Mouse (Mus musculus) CH12.LX (cell line): ENCODE measurements at regions not wholly inside any gene's neighbourhood (a gene's known extent, or its start where the extent isn't known, plus 50 kb on each side); places are given as distances from the start of the nearest gene placed in this dataset.

ENCODE experiments used
- DNase-seq: peaks from one replicate; pipeline ENCODE4 v3.0.0-alpha.2; 2013; ENCODE audit errors: extremely low read depth
- H3K27ac ChIP-seq: 2 replicates; pipeline ENCODE4 v1.5.1; 2012; ENCODE audit warnings: low read depth, mild to moderate bottlenecking, control low read depth, moderate library complexity; ENCODE audit not compliant: insufficient read depth
- H3K27me3 ChIP-seq: replicated peaks from 2 replicates; pipeline ENCODE3; 2012; ENCODE audit warnings: inconsistent platforms
- H3K36me3 ChIP-seq, 2 experiments: replicated peaks in 1 of 2; 2 replicates each; pipeline versions ENCODE3 to v1.6.1; 2012; ENCODE audit warnings: inconsistent platforms in 1 of 2, low read length in 1 of 2, mild to moderate bottlenecking in 1 of 2, mixed read lengths in 1 of 2, moderate library complexity in 1 of 2; ENCODE audit not compliant: control insufficient read depth in 1 of 2, insufficient read depth in 1 of 2
- H3K4me1 ChIP-seq, 2 experiments: 2 replicates each; pipeline ENCODE4 v1.6.1; 2012; ENCODE audit warnings: inconsistent platforms in 1 of 2, moderate library complexity in 1 of 2; ENCODE audit not compliant: insufficient read depth in 2 of 2, control insufficient read depth in 1 of 2
- H3K4me2 ChIP-seq: 2 replicates; pipeline ENCODE4 v1.6.1; 2012; ENCODE audit warnings: low read depth, mild to moderate bottlenecking, control low read depth; ENCODE audit not compliant: poor library complexity, insufficient read depth, severe bottlenecking
- H3K4me3 ChIP-seq, 3 experiments: fragments of 150-350 bp in 1 of 3; sonication (generic) in 1 of 3; replicated peaks in 1 of 3; 2 replicates each; pipeline versions ENCODE3 to v1.5.1; 2011 to 2012; ENCODE audit warnings: low read depth in 2 of 3, low read length in 2 of 3, mild to moderate bottlenecking in 2 of 3, moderate library complexity in 2 of 3, control low read depth in 1 of 3, improper control_type of control experiment in 1 of 3, inconsistent platforms in 1 of 3, mixed read lengths in 1 of 3; ENCODE audit not compliant: poor library complexity in 1 of 3
- H3K79me2 ChIP-seq: replicated peaks from 2 replicates; pipeline ENCODE4 v1.6.1; 2012; ENCODE audit warnings: mild to moderate bottlenecking, moderate library complexity; ENCODE audit not compliant: control insufficient read depth, poor library complexity, insufficient read depth, severe bottlenecking; ENCODE audit errors: extremely low read depth
- H3K9ac ChIP-seq: 2 replicates; pipeline ENCODE4 v1.6.1; 2012; ENCODE audit warnings: low read depth, mild to moderate bottlenecking, control low read depth, moderate library complexity; ENCODE audit not compliant: insufficient read depth
- H3K9me3 ChIP-seq: replicated peaks from 2 replicates; pipeline ENCODE3; 2012; ENCODE audit warnings: low read length, inconsistent platforms, mixed read lengths
- BHLHE40 ChIP-seq: IDR thresholded peaks from 2 replicates; pipeline ENCODE4 v1.6.1; 2011; ENCODE audit warnings: mild to moderate bottlenecking, low read depth, low read length, improper control_type of control experiment
- CHD2 ChIP-seq: IDR thresholded peaks from 2 replicates; pipeline ENCODE4 v1.6.1; 2011; ENCODE audit warnings: low read length, improper control_type of control experiment
- CTCF ChIP-seq, 2 experiments: IDR thresholded peaks in 1 of 2; conservative IDR thresholded peaks in 1 of 2; 2 replicates each; pipeline ENCODE4 v1.5.1; 2011 to 2012; ENCODE audit warnings: low read depth in 2 of 2, low read length in 2 of 2, improper control_type of control experiment in 1 of 2, inconsistent platforms in 1 of 2, mild to moderate bottlenecking in 1 of 2, moderate library complexity in 1 of 2
- ELF1 ChIP-seq: IDR thresholded peaks from 2 replicates; pipeline ENCODE4 v1.6.1; 2014; ENCODE audit warnings: low read depth, mild to moderate bottlenecking, inconsistent platforms, low read length, improper control_type of control experiment
- EP300 ChIP-seq: IDR thresholded peaks from 2 replicates; pipeline ENCODE4 v1.6.1; 2011; ENCODE audit warnings: low read length, improper control_type of control experiment
- ETS1 ChIP-seq: conservative IDR thresholded peaks from 2 replicates; pipeline ENCODE4 v1.6.1; 2012; ENCODE audit warnings: low read depth, mild to moderate bottlenecking, inconsistent platforms, low read length, improper control_type of control experiment, moderate library complexity
- GABPA ChIP-seq: IDR thresholded peaks from 2 replicates; pipeline ENCODE4 v1.6.1; 2012; ENCODE audit warnings: low read depth, low read length, improper control_type of control experiment, inconsistent platforms; ENCODE audit not compliant: insufficient replicate concordance
- HCFC1 ChIP-seq: IDR thresholded peaks from 2 replicates; pipeline ENCODE4 v1.6.1; 2012; ENCODE audit warnings: low read depth, mild to moderate bottlenecking, inconsistent platforms, low read length, improper control_type of control experiment
- IRF4 ChIP-seq: IDR thresholded peaks from 2 replicates; pipeline ENCODE4 v1.6.1; 2014; ENCODE audit warnings: low read depth, mild to moderate bottlenecking, inconsistent platforms, low read length, improper control_type of control experiment
- JUN ChIP-seq: IDR thresholded peaks from 2 replicates; pipeline ENCODE4 v1.6.1; 2011; ENCODE audit warnings: low read depth, mild to moderate bottlenecking, low read length, improper control_type of control experiment, moderate library complexity; ENCODE audit not compliant: insufficient read depth
- JUND ChIP-seq: conservative IDR thresholded peaks from 2 replicates; pipeline ENCODE4 v1.6.1; 2011; ENCODE audit warnings: low read depth, low read length, improper control_type of control experiment
- KAT2A ChIP-seq: IDR thresholded peaks from 2 replicates; pipeline ENCODE4 v1.6.1; 2012; ENCODE audit warnings: low read length, improper control_type of control experiment, inconsistent platforms; ENCODE audit not compliant: insufficient replicate concordance
- MAFK ChIP-seq: IDR thresholded peaks from 2 replicates; pipeline ENCODE4 v1.6.1; 2011; ENCODE audit warnings: low read length, improper control_type of control experiment; ENCODE audit not compliant: insufficient replicate concordance
- MAX ChIP-seq: IDR thresholded peaks from 2 replicates; pipeline ENCODE4 v1.6.1; 2011; ENCODE audit warnings: low read length, improper control_type of control experiment
- MAZ ChIP-seq: IDR thresholded peaks from 2 replicates; pipeline ENCODE4 v1.6.1; 2012; ENCODE audit warnings: low read depth, mild to moderate bottlenecking, inconsistent platforms, low read length, improper control_type of control experiment, moderate library complexity
- MXI1 ChIP-seq: IDR thresholded peaks from 2 replicates; pipeline ENCODE4 v1.6.1; 2011; ENCODE audit warnings: mild to moderate bottlenecking, low read depth, low read length, improper control_type of control experiment
- MYC ChIP-seq: IDR thresholded peaks from 2 replicates; pipeline ENCODE4 v1.6.1; 2011; ENCODE audit warnings: low read depth, mild to moderate bottlenecking, improper control_type of control experiment, low read length
- NELFE ChIP-seq: IDR thresholded peaks from 2 replicates; pipeline ENCODE4 v1.6.1; 2011; ENCODE audit warnings: low read depth, low read length, improper control_type of control experiment
- NRF1 ChIP-seq: IDR thresholded peaks from 2 replicates; pipeline ENCODE4 v1.6.1; 2014; ENCODE audit warnings: low read depth, mild to moderate bottlenecking, inconsistent platforms, low read length, improper control_type of control experiment, moderate library complexity
- PAX5 ChIP-seq: IDR thresholded peaks from 2 replicates; pipeline ENCODE4 v1.6.1; 2012; ENCODE audit warnings: low read length, inconsistent platforms, mixed read lengths
- POLR2A ChIP-seq: IDR thresholded peaks from 2 replicates; pipeline ENCODE4 v1.6.1; 2011; ENCODE audit warnings: low read depth, mild to moderate bottlenecking, improper control_type of control experiment, low read length
- POLR2AphosphoS2 ChIP-seq: IDR thresholded peaks from 2 replicates; pipeline ENCODE4 v1.6.1; 2011; ENCODE audit warnings: low read depth, low read length, improper control_type of control experiment
- RAD21 ChIP-seq: IDR thresholded peaks from 2 replicates; pipeline ENCODE4 v1.6.1; 2011; ENCODE audit warnings: low read depth, mild to moderate bottlenecking, low read length, improper control_type of control experiment, moderate library complexity
- RCOR1 ChIP-seq: conservative IDR thresholded peaks from 2 replicates; pipeline ENCODE4 v1.6.1; 2012; ENCODE audit warnings: low read depth, mild to moderate bottlenecking, inconsistent platforms, low read length, improper control_type of control experiment
- SIN3A ChIP-seq: IDR thresholded peaks from 2 replicates; pipeline ENCODE4 v1.6.1; 2012; ENCODE audit warnings: low read length, improper control_type of control experiment, inconsistent platforms
- SMC3 ChIP-seq: IDR thresholded peaks from 2 replicates; pipeline ENCODE4 v1.6.1; 2011; ENCODE audit warnings: low read depth, low read length, improper control_type of control experiment
- TBP ChIP-seq: conservative IDR thresholded peaks from 2 replicates; pipeline ENCODE4 v1.6.1; 2011; ENCODE audit warnings: low read depth, low read length, improper control_type of control experiment
- TCF12 ChIP-seq: IDR thresholded peaks from 2 replicates; pipeline ENCODE4 v1.6.1; 2014; ENCODE audit warnings: low read depth, mild to moderate bottlenecking, inconsistent platforms, low read length, improper control_type of control experiment
- UBTF ChIP-seq: IDR thresholded peaks from 2 replicates; pipeline ENCODE4 v1.6.1; 2012; ENCODE audit warnings: low read depth, mild to moderate bottlenecking, inconsistent platforms, low read length, improper control_type of control experiment, moderate library complexity
- USF1 ChIP-seq: IDR thresholded peaks from 2 replicates; pipeline ENCODE4 v1.6.1; 2014; ENCODE audit warnings: low read depth, mild to moderate bottlenecking, inconsistent platforms, low read length, improper control_type of control experiment
- USF2 ChIP-seq: conservative IDR thresholded peaks from 2 replicates; pipeline ENCODE4 v1.6.1; 2011; ENCODE audit warnings: low read depth, low read length, improper control_type of control experiment
- ZC3H11A ChIP-seq: IDR thresholded peaks from 2 replicates; pipeline ENCODE4 v1.6.1; 2012; ENCODE audit warnings: low read depth, mild to moderate bottlenecking, inconsistent platforms, low read length, improper control_type of control experiment
- ZKSCAN1 ChIP-seq: IDR thresholded peaks from 2 replicates; pipeline ENCODE4 v1.6.1; 2012; ENCODE audit warnings: low read depth, inconsistent platforms, low read length, improper control_type of control experiment, borderline replicate concordance
- ZMIZ1 ChIP-seq: IDR thresholded peaks from 2 replicates; pipeline ENCODE4 v1.6.1; 2012; ENCODE audit warnings: low read depth, mild to moderate bottlenecking, inconsistent platforms, low read length, improper control_type of control experiment
- ZNF384 ChIP-seq: IDR thresholded peaks from 2 replicates; pipeline ENCODE4 v1.6.1; 2012; ENCODE audit warnings: low read depth, low read length, improper control_type of control experiment, inconsistent platforms
- dilution Hi-C: fragments of 300-500 bp; cut with MboI; formaldehyde crosslinking; loops from 2 replicates; pipeline ENCODE4 v1.14.3; 2020; ENCODE audit warnings: low sequenced_read_pairs; ENCODE audit not compliant: extremely low pct_unique_long_range_greater_than_20kb, extremely low pct_ligation_motif_present
- in situ Hi-C: fragments of 300-500 bp; cut with MboI; formaldehyde crosslinking; loops from 3 replicates; pipeline ENCODE4 v1.14.3; 2019; ENCODE audit warnings: low sequenced_read_pairs, low pct_ligation_motif_present, low pct_unique_long_range_greater_than_20kb, mixed read lengths

DNA sequence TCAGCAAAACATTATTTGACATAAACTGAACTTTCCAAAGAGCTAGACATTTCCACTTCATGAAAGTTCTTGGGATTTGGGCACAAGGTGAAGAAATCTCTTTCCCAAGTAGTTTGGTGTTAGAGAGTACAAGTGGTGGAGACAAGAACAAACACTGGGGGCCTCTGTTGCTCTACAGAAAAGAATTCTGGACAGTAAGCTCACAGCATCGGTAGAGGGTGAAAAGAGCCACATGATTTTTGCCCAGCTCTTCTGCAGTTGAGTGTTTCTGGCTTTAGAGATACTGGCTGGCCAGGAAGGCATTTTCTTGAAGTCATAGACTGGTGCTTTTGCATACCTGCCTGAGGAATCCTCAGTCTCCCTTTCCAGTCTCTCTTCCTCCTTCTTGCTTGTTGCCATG lies 127.8 kb downstream of the Stk31 start:
- no peak overlapping the region for H3K27ac ChIP-seq
- DNase-seq: peak; percentile 35
- no peaks in the 10 kb centered on the region for H3K9me3 ChIP-seq
- no peak overlapping the region for H3K9ac ChIP-seq
- in situ Hi-C loops (loop anchor here (25.0 kb wide), 3 partner anchors 589 to 1014 kb away; partner anchors contain the start of gene Mpp6), dilution Hi-C loops (no loop called here)
- no peak overlapping the region for H3K4me2 ChIP-seq
- H3K27me3 ChIP-seq: no peaks in the 10 kb centered on the region
- H3K4me1 ChIP-seq: peaks cover 0 to 3% of the 10 kb centered on the region in 2 experiments; a peak in 1 of 4 replicates
- no peak overlapping the region for H3K4me3 ChIP-seq
- H3K79me2 ChIP-seq: no peaks in the 10 kb centered on the region
- TF ChIP-seq NELFE (no peak), TBP (no peak), ELF1 (no peak), POLR2AphosphoS2 (no peak), ETS1 (no peak), UBTF (no peak), JUND (no peak), USF2 (no peak), TCF12 (no peak), MAFK (no peak), CHD2 (no peak), SMC3 (peak; percentile 77), NRF1 (no peak), USF1 (no peak), ZKSCAN1 (no peak), KAT2A (no peak), GABPA (no peak), MYC (no peak), BHLHE40 (no peak), ZMIZ1 (no peak), RAD21 (peak; percentile 85), CTCF (conservative IDR thresholded peaks at IDR 0.05 in 1 of 2, IDR thresholded peaks at IDR 0.05 in 1 of 2; ENCODE audit: low read depth in 2 of 2, low read length in 2 of 2) (peak in 1 of 2 experiments; percentile 88; a peak in 2 of 4 replicates), ZNF384 (no peak), SIN3A (no peak), IRF4 (no peak), POLR2A (no peak), EP300 (no peak), JUN (no peak), MAZ (no peak), MXI1 (no peak), PAX5 (no peak), HCFC1 (no peak), RCOR1 (no peak), ZC3H11A (peak; percentile 50; the same call in 1 of the 2 replicates), MAX (no peak)
- no peaks in the 10 kb centered on the region for H3K36me3 ChIP-seq
